Mouse (Mus musculus) spleen, adult 18-20 months (tissue): Measurements from ENCODE around the gene Ubiad1.

ENCODE experiments used
- DNase-seq, 2 experiments: peaks; one replicate each; pipeline ENCODE4 v3.0.0; 2022; ENCODE audit warnings: mixed read lengths in 2 of 2

Gene Ubiad1

GRCm38 (mm10) chr4:148448853-148449245, 4.3 kb upstream of the Ubiad1 start:
- no peak for DNase-seq

- peak; percentile 86 to 87 for DNase-seq
Measured at GRCm38 (mm10) chr4:148448179-148448852, 3.7 kb upstream of the Ubiad1 start, which contains the start of gene Mtor. TSS of gene Mtor (plus strand) at chr4:148448611.

DNA sequence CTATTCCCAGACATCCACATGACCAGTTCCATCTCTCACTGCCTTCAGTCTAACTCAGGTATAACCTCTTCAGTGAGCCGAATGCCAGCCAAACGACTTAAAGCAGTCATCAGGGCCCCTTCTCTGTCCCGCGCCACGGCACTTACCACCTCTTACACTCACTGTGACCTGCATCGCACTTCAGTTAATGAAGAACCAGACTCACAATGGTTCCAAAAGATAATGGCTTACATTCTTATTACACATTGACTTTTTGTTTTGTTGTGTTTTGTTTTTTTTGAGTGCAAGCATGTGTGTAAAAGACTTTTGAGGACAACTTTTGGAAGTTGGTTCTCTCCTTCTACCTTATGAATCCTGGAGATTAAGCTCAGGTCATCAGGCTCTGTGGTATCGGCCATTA, 2.0 kb downstream of the Ubiad1 start:
- DNase-seq = no peak

DNA sequence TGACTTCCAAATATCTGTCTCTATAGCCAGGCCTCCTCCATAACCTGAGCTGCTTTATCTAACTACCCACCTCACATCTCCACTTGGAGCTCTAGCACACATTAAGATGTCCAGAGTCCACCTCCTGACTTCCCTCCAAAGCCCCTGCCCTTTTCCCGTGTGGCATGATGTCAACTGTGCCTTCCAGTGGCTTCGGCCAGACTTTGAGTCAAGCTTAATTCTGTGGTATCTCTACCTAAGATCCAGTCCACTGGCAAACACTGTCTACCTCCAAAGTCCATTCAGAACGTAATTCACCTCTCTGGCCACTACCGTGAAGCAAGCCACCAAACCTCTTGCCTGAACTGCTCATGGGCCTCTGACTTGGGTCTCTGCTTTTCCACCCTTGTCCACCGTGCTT, 2.6 kb downstream of the Ubiad1 start:
- DNase-seq = no peak

DNA sequence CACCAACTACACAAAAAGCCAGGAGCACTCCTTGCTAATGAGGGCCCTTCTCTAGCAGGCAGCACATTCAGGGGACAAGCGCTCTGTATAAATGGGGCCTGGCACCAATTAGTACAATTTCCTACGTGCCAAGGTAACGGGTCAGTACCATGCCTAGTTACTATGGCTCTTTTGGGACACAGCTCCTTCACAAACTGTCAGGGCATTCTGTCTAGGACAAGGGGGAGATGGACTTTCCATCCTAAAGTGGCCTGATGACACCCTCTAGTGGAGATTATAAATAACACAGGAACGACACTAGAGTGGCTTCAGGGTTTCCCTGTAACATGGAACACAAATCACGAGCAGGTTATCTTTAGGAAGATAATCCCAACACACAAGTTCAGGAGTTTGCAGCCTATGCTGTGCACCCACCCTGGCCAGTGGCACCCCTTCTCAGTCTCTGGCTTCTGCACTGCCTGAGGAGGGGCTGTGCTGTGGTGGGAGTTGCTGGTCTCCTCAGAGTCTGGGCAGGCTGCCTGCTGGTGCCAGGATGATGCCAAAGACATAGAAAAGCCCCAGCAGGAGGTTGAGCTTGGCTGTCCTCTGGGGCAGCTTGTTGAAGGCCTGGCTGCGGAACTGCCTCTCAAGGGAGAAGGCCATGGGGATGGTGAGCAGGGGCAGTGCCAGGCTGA, 8.8 kb downstream of the Ubiad1 start:
- DNase-seq = no peak

- no peak for DNase-seq
Measured at GRCm38 (mm10) chr4:148435106-148435505, 9.5 kb downstream of the Ubiad1 start.

- DNase-seq = no peak
Measured at GRCm38 (mm10) chr4:148434554-148434953, 10.0 kb downstream of the Ubiad1 start.

- no peak for DNase-seq
Measured at GRCm38 (mm10) chr4:148433813-148434212, 10.8 kb downstream of the Ubiad1 start.

GRCm38 (mm10) chr4:148433336-148433735, 11.2 kb downstream of the Ubiad1 start:
- DNase-seq = no peak

- DNase-seq = no peak
Measured at GRCm38 (mm10) chr4:148432488-148432887, 12.1 kb downstream of the Ubiad1 start.

DNA sequence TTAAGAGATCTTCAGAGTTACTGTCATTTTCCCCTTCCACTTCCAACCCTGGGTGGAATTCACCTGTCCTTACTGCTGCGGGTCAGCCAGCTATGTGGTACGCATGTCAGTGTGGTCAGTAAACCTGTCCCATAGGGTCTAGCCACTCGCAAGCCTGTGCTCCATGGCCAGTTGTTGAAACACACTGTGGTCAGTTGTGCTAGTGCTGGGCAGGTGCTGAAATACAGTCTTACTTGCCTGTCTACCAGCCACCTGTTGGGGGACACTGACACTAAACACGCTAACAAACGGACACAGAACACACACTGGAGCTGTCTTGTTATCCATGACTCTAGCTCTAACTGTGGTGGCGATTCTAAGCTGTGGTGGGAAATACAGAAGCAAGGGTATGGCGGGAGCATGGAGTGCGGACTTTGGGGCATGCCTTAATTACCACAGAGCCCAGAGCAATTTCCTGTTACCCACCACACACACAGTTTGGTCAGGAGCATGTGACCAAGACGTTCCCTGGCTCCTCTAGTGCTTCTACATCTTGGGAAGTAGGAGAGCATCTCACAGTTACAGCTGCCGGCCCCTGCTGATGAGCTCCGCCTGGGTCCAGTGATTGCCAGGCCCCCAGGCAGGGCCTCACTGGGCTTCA, 13.6 kb downstream of the Ubiad1 start:
- DNase-seq = no peak

GRCm38 (mm10) chr4:148429686-148430085, 14.9 kb downstream of the Ubiad1 start:
- DNase-seq = peak; percentile 17 to 65

- no peak for DNase-seq
Measured at GRCm38 (mm10) chr4:148429121-148429520, 15.4 kb downstream of the Ubiad1 start.

GRCm38 (mm10) chr4:148428544-148428943, 16.0 kb downstream of the Ubiad1 start:
- no peak for DNase-seq

- DNase-seq = no peak
Measured at GRCm38 (mm10) chr4:148426950-148427850, 17.4 kb downstream of the Ubiad1 start.

DNA sequence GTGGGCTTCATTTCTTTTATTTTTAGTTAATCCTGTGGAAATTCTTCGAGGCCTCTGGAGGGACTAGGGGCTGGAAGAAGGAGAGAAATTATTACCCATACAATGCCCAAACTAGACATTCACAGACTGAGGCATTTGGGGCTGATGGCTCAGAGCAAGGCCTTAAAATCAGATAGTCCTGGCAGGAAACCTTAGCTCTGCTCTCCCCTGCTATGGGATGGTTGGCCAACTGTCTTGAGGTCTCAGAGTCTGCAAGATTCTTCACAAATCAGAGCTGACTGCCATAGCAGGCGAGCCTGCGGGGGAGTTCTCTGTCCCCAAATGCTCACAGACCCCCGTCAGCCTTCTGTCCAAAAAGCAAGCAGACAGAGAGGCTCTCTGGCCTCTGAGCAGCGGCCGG, 27.0 kb downstream of the Ubiad1 start:
- no peak for DNase-seq

- no peak for DNase-seq
Measured at GRCm38 (mm10) chr4:148417074-148417526, 27.5 kb downstream of the Ubiad1 start.

GRCm38 (mm10) chr4:148415575-148415974, 29.0 kb downstream of the Ubiad1 start:
- DNase-seq = no peak

DNA sequence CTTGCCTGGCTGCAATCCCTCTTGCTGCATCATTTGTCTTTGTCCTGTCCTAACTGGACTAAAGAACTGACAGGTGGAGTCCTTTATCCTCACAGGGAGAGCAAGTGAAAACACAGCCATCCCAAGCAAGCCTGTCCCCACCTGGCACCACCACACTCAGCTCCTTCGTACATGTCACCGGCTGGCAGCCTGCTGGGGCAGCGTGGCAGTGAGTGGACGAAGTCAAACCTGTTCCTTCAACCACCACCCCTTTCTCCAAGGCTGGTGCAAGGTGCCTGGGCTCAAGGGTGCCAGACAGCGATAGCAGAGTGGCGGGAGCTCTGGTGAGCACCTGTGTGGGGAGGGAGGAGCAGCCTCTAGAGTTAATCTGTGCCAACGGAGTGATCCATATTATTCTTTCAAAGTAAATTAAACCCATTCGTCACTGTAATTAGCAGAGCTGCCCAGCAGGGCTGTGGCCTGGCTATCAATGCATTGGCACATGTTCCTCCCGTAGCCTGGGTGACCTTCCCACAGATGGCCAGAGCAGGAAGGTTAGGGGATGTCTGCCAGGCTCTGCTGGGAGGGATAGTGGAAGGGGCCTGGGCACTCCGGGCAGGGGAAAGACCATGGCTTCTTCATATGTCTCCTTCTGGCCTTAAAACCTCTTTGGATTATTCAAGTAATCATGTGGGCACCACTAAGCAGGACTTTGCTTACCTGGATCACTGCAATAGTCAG, 36.2 kb downstream of the Ubiad1 start:
- DNase-seq = no peak

DNA sequence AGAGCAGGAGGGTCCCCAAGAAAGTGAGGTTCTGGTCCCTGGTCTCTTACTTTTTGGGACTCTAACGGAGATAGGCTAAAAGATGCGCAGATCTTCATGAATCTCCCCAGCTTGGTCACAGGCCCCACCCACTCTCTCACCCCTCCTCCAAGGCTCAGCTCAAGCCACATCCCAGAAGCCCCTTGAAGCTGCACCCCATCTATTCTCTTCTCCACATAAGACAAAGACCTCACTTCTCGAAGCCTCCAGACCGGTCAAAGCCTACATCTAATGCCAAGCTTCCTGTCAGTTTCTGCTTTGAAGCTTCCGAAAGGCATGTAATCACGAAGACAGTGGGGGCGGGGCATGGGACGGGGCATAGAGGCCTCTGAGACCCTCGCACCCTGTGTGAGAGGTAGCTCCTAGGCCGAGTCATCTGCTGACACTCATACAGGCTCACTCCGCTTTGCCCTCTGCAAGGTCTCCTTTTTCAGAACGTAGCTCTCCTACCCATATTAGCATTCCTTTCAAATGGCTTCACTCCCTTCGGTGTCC, 39.2 kb downstream of the Ubiad1 start:
- no peak for DNase-seq

GRCm38 (mm10) chr4:148404748-148405147, 39.8 kb downstream of the Ubiad1 start:
- no peak for DNase-seq

GRCm38 (mm10) chr4:148403402-148403801, 41.2 kb downstream of the Ubiad1 start:
- peak in 1 of 2 experiments; percentile 2 for DNase-seq
